Mouse (Mus musculus) midbrain, postnatal 0 days (tissue): Measurements from ENCODE around the gene Depdc5. TPM values are rescaled to one million over a fixed set of nuclear protein-coding genes. Genes with fewer than 3 reads are reported as not detected.

Source experiments
- ATAC-seq: fragments of 200-750 bp; cut with Nextera tagmentation; 2 replicates; pipeline ENCODE4 v1.8.0; 2017; ENCODE audit warnings: moderate number of reproducible peaks, mild to moderate bottlenecking, moderate TSS enrichment, moderate library complexity; ENCODE audit not compliant: low FRiP score
- DNase-seq: peaks from one replicate; pipeline ENCODE4 v3.0.0-alpha.2; 2015; ENCODE audit warnings: low spot score
- H3K27ac ChIP-seq: fragments of 300-500 bp; sonication (generic); 2 replicates; pipeline ENCODE4 v1.5.1; 2014; ENCODE audit warnings: low read depth, mild to moderate bottlenecking, low read length, mixed read lengths
- H3K27me3 ChIP-seq: fragments of 300-500 bp; sonication (generic); 2 replicates; pipeline ENCODE4 v1.6.1; 2014; ENCODE audit warnings: low read length, control low read depth, mixed read lengths; ENCODE audit not compliant: insufficient read depth
- H3K36me3 ChIP-seq: fragments of 300-500 bp; sonication (generic); 2 replicates; pipeline ENCODE4 v1.6.1; 2014; ENCODE audit warnings: low read length, control low read depth, mixed read lengths; ENCODE audit not compliant: insufficient read depth
- H3K4me1 ChIP-seq: fragments of 300-500 bp; sonication (generic); 2 replicates; pipeline ENCODE4 v1.6.1; 2014; ENCODE audit warnings: mild to moderate bottlenecking, control low read depth, antibody characterized with exemption, low read length, mixed read lengths; ENCODE audit not compliant: insufficient read depth
- H3K4me2 ChIP-seq: fragments of 300-500 bp; sonication (generic); 2 replicates; pipeline ENCODE4 v1.6.1; 2014; ENCODE audit warnings: low read depth, mild to moderate bottlenecking, low read length, mixed read lengths; ENCODE audit not compliant: poor library complexity, severe bottlenecking
- H3K4me3 ChIP-seq: fragments of 300-500 bp; sonication (generic); 2 replicates; pipeline ENCODE4 v1.5.1; 2014; ENCODE audit warnings: low read depth, mild to moderate bottlenecking, low read length, moderate library complexity
- H3K9ac ChIP-seq: fragments of 300-500 bp; sonication (generic); replicated peaks from 2 replicates; pipeline ENCODE4 v1.6.1; 2014; ENCODE audit warnings: mild to moderate bottlenecking, low read length, moderate library complexity, mixed read lengths; ENCODE audit not compliant: poor library complexity, severe bottlenecking
- H3K9me3 ChIP-seq: fragments of 300-500 bp; sonication (generic); 2 replicates; pipeline ENCODE4 v1.6.1; 2016; ENCODE audit warnings: low read length, control low read depth
- CTCF ChIP-seq: IDR thresholded peaks from 2 replicates; pipeline ENCODE4 v1.5.1; 2016; ENCODE audit warnings: antibody characterized with exemption, mild to moderate bottlenecking
- WGBS: fragments of 180-500 bp; shearing (Covaris S2); extraction: QIAGEN DNeasy Blood & Tissue Kit; methylation state at CpG from one replicate; pipeline ENCODE4 v1.1.7; 2014; 5-methylcytosine and 5-hydroxymethylcytosine counted together
- polyA plus RNA-seq: library from polyadenylated mRNA; unstranded; fragments of >200 nt; fragmentation: Nextera tagmentation; extraction: Ambion mirVana; gene quantifications from 2 replicates; pipeline ENCODE4 v1.2.1, GENCODE M21; 2015
- total RNA-seq: library from RNA; depleted of rRNA; stranded (reverse); fragments of >200 nt; gene quantifications from 2 replicates; pipeline ENCODE4 v1.2.3, GENCODE M21; 2014

Depdc5 gene
- total and polyA plus RNA-seq, 2 experiments from 2014 or later, result 15.1 to 37.5 TPM

DNA sequence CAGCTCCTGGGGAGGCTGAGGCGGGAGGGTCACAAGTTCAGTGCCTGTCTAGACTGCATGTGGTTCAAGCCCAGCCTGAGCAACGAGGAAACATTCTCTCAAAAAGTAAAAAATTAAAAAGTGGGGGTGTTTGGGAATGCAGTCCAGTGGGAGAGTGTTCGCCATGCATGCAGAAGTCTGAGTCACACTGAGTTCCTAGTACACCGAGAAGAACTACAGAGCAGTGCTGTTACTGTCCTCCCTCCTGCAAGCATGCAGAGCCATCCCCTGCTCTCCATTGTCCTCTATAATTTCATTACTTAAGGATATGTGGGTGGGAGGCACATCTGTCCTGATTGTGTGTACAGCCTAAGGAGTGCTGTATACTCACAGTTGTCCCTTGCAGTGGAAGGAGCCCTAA lies 59.4 kb downstream of the Depdc5 start:
- Histone ChIP-seq H3K27ac (no peak overlapping the region), H3K27me3 (no peaks in the 10 kb centered on the region), H3K4me3 (no peak overlapping the region), H3K36me3 (peaks cover 46% of the 10 kb centered on the region), H3K9ac (no peak overlapping the region), H3K4me1 (no peaks in the 10 kb centered on the region), H3K4me2 (no peak overlapping the region), H3K9me3 (no peaks in the 10 kb centered on the region)
- 94% methylated on average over 4 of the region's 4 CpGs for WGBS
- no peak for TF ChIP-seq CTCF
- DNase-seq (no peak), ATAC-seq (no peak)

DNA sequence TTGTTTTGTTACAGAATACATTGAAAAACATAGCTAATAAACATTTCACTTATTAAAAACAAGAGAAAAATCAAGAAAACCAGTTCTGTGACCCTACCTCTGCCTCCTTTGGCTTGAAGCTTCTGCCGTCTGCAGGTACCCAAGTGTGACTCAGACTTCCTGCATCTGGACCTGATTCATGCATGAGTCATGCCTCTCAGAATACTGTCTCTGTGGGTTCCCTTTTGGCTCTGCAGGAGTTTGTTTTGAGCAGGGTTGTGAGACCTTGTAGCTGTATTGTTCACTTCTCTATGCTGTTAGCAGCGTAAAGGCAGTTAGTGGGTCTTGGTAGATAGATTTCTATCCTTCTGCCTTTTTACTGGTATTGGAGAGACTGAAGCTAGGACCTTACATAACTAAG lies 67.3 kb downstream of the Depdc5 start:
- no peak for ATAC-seq
- TF ChIP-seq CTCF, result no peak
- no peaks in the 10 kb centered on the region for H3K9me3 ChIP-seq
- no peaks in the 10 kb centered on the region for H3K4me1 ChIP-seq
- H3K4me2 ChIP-seq, result no peak overlapping the region
- H3K4me3 ChIP-seq, result no peak overlapping the region
- no peak overlapping the region for H3K9ac ChIP-seq
- WGBS, result 82% methylated on average over 2 of the region's 2 CpGs
- peaks cover 44% of the 10 kb centered on the region for H3K36me3 ChIP-seq
- H3K27me3 ChIP-seq, result no peaks in the 10 kb centered on the region
- H3K27ac ChIP-seq, result no peak overlapping the region
- DNase-seq, result no peak

DNA sequence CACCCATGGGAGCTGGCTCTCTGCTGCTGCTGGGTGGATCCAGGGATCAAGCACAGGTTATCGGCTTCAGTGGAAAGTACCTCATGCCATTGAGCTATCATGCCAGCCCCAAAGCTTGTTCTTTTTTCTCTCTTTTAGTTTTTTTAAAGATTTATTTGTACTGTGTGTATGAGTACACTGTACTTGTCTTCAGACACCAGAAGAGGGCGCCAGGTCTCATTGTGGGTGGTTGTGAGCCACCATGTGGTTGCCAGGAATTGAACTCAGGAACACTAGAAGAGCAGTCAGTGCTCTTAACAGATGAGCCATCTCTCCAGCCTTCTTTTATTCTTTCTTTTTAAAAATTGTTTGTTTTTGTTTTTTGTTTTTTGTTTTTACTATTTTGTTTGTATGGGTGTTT lies 71.2 kb downstream of the Depdc5 start:
- H3K27me3 ChIP-seq, result no peaks in the 10 kb centered on the region
- H3K9ac ChIP-seq, result no peak overlapping the region
- H3K4me1 ChIP-seq, result no peaks in the 10 kb centered on the region
- H3K27ac ChIP-seq, result no peak overlapping the region
- no peaks in the 10 kb centered on the region for H3K9me3 ChIP-seq
- TF ChIP-seq CTCF, result peak; percentile 55
- no peak overlapping the region for H3K4me2 ChIP-seq
- WGBS, result 61% methylated on average over 2 of the region's 2 CpGs
- ATAC-seq (no peak), DNase-seq (peak; percentile 8)
- no peak overlapping the region for H3K4me3 ChIP-seq
- peaks cover 39% of the 10 kb centered on the region for H3K36me3 ChIP-seq

DNA sequence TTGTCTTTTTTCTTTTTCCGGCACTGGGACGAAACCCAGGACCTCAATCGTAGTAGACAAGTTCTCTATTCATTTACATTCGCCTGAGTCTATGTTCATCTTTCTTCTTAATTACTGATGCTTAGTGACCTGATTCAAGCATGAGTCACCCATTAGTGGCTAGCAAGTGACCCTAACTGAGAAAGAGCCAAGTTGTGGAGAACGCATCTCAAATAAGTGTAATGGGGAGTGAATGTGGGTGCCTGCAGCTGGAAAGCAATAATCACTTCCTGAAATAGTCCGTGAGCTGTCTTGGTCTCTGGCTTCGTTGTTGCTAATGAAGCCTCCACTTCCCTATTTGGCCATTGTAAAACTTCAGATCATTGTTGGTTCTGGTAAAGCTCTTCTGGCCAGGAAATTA lies 77.1 kb downstream of the Depdc5 start:
- H3K9ac ChIP-seq, result no peak overlapping the region
- H3K9me3 ChIP-seq, result no peaks in the 10 kb centered on the region
- no peak for ATAC-seq
- H3K27ac ChIP-seq, result no peak overlapping the region
- no peaks in the 10 kb centered on the region for H3K27me3 ChIP-seq
- no peaks in the 10 kb centered on the region for H3K4me1 ChIP-seq
- no peak overlapping the region for H3K4me3 ChIP-seq
- no peak for TF ChIP-seq CTCF
- H3K36me3 ChIP-seq, result peaks cover 47% of the 10 kb centered on the region
- no peak overlapping the region for H3K4me2 ChIP-seq
- DNase-seq, result no peak
- 94% methylated on average over 7 of the region's 7 CpGs for WGBS

DNA sequence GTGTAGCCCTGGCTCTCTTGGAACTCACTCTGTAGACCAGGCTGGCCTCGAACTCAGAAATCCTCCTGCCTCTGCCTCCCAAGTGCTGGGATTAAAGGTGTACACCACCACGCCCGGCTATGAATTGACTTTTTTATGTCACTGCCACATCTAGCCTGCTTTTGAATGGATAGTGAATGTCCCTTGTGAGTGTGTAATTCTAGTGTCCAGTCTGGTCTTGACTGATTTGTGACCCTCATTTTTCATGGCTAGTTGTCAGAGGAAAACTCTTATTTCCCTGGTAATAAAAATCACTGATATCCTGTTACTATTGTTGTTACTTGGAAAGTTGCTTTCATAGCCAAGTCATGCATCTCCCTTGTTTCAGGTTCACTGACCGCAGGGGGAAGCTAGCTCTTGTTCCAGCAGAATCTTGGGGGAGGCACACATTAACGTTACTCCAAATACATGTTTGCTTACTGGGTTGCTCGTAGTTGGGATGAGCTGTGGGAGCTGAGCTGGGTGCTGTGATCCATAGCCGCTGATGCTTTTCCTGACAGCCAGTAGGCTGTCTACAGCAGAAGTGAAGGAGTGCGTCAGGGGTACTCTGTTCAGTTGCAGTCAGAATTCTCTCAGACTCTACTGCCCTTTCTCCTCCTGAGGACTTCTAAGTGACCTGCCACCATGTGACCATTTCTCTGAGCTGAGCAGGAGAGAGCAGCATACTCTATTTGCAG lies 77.9 kb downstream of the Depdc5 start:
- no peak for DNase-seq
- Histone ChIP-seq H3K4me3 (no peak overlapping the region), H3K27ac (no peak overlapping the region), H3K4me2 (no peak overlapping the region), H3K9me3 (no peaks in the 10 kb centered on the region), H3K4me1 (no peaks in the 10 kb centered on the region), H3K9ac (no peak overlapping the region), H3K36me3 (peaks cover 42% of the 10 kb centered on the region), H3K27me3 (no peaks in the 10 kb centered on the region)
- no peak for ATAC-seq
- no peak for TF ChIP-seq CTCF
- 97% methylated on average over 8 of the region's 8 CpGs for WGBS

DNA sequence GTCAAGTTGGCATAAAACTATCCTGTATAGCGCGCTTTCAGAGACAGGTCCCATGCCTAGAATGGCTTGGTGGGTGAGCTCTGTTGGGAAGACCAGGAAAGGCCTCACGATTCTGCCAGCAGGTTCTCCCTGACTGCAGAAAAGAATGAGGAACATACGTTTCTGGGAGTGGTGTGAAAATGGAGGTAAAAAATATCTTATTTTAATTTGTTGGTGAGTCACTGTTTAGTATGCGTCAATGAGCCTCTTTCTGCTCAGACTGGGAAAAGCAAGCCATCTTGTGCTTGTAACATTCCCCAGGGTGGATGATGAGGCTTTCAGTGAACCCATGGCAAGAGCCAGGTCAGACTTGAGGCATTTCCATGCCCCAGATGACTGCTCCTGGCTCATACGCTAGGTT lies 86.6 kb downstream of the Depdc5 start:
- no peaks in the 10 kb centered on the region for H3K4me1 ChIP-seq
- no peak for TF ChIP-seq CTCF
- no peak overlapping the region for H3K9ac ChIP-seq
- no peaks in the 10 kb centered on the region for H3K27me3 ChIP-seq
- DNase-seq, result no peak
- ATAC-seq, result no peak
- peaks cover 14% of the 10 kb centered on the region for H3K36me3 ChIP-seq
- 98% methylated on average over 6 of the region's 6 CpGs for WGBS
- H3K27ac ChIP-seq, result no peak overlapping the region
- H3K4me3 ChIP-seq, result no peak overlapping the region
- H3K4me2 ChIP-seq, result no peak overlapping the region
- no peaks in the 10 kb centered on the region for H3K9me3 ChIP-seq
